Mouse (Mus musculus) lung, postnatal 25 days (tissue): ENCODE measurements around the gene Bag3.

Experiments used
- DNase-seq: peaks from one replicate; pipeline ENCODE4 v3.0.0; 2022; ENCODE audit warnings: low spot score

Bag3 gene

GRCm38 (mm10) chr7:128537676-128538075, 14.3 kb downstream of the Bag3 start:
- no peak for DNase-seq

GRCm38 (mm10) chr7:128538196-128538595, 14.8 kb downstream of the Bag3 start:
- no peak for DNase-seq

GRCm38 (mm10) chr7:128538769-128539168, 15.4 kb downstream of the Bag3 start:
- no peak for DNase-seq

GRCm38 (mm10) chr7:128540111-128540510, 16.7 kb downstream of the Bag3 start:
- DNase-seq, result no peak

GRCm38 (mm10) chr7:128540734-128541133, 17.3 kb downstream of the Bag3 start:
- no peak for DNase-seq

GRCm38 (mm10) chr7:128541186-128541585, 17.8 kb downstream of the Bag3 start:
- peak; percentile 66 for DNase-seq

GRCm38 (mm10) chr7:128541771-128542170, 18.4 kb downstream of the Bag3 start:
- no peak for DNase-seq

GRCm38 (mm10) chr7:128542488-128542887, 19.1 kb downstream of the Bag3 start:
- no peak for DNase-seq

GRCm38 (mm10) chr7:128543148-128543855, 19.9 kb downstream of the Bag3 start:
- no peak for DNase-seq

GRCm38 (mm10) chr7:128543961-128544360, 20.5 kb downstream of the Bag3 start:
- no peak for DNase-seq

GRCm38 (mm10) chr7:128544566-128545262, 21.3 kb downstream of the Bag3 start:
- no peak for DNase-seq

GRCm38 (mm10) chr7:128546031-128546430, 22.6 kb downstream of the Bag3 start:
- DNase-seq, result no peak

- DNase-seq, result peak; percentile 66
These were observed 25.7 kb downstream of the Bag3 start for GRCm38 (mm10) chr7:128549137-128549536.

GRCm38 (mm10) chr7:128550328-128551086, 27.1 kb downstream of the Bag3 start:
- DNase-seq, result no peak

- no peak for DNase-seq
These were observed 27.7 kb downstream of the Bag3 start for GRCm38 (mm10) chr7:128551087-128551457.

- no peak for DNase-seq
These were observed 29.8 kb downstream of the Bag3 start for GRCm38 (mm10) chr7:128553105-128553705.

GRCm38 (mm10) chr7:128554502-128554901, 31.1 kb downstream of the Bag3 start:
- DNase-seq, result no peak

GRCm38 (mm10) chr7:128555141-128555750, 31.8 kb downstream of the Bag3 start:
- no peak for DNase-seq

- DNase-seq, result no peak
These were observed 33.6 kb downstream of the Bag3 start for GRCm38 (mm10) chr7:128556923-128557430.

GRCm38 (mm10) chr7:128563373-128563772, 40.0 kb downstream of the Bag3 start:
- DNase-seq, result peak; percentile 41

GRCm38 (mm10) chr7:128566311-128566710, 42.9 kb downstream of the Bag3 start:
- no peak for DNase-seq
